17 mouse cellular contexts compared by ENCODE assay signal in the genomic region with DNA sequence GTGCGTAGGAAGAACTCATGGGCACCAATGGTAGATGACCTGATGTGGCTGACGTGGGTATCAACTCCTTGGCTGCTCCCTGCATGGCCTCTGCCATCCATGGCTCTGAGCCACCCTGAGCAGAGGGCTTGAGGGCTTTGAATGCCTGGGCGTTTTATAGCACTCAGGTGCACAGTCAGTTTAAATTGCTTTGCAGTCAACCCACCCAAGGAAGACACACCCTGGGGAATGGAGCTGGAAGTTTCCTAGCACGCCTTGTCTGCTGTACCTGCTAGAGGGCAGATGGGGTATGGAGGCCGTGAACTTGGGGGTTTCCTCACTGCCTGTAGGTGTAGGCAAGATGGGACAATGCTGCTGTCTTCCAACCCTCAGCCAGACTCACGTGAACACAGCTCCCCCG.
"Had no signal": no experiment of that assay in that cellular context is flagged by ENCODE, and none has a peak within 500 bp of the region (broad histone marks: within the 10 kb centered on the region; RNA-seq: fewer than 3 reads in every experiment).

No protein-coding gene starts in this region.

- H3K27ac ChIP-seq: kidney, postnatal 0 days; left cerebral cortex, adult 2 months; liver, embryonic 13.5 days; macrophage; neural tube, embryonic 12.5 days; neural tube, embryonic 15.5 days; stomach, embryonic 15.5 days had no signal

- H3K9ac ChIP-seq: liver, embryonic 13.5 days; neural tube, embryonic 12.5 days; neural tube, embryonic 15.5 days; stomach, embryonic 15.5 days had no signal

- H3K4me2 ChIP-seq: liver, embryonic 13.5 days; midbrain, embryonic 11.5 days; neural tube, embryonic 12.5 days; neural tube, embryonic 15.5 days; stomach, embryonic 15.5 days had no signal

- H3K4me1 ChIP-seq: liver, embryonic 13.5 days; neural tube, embryonic 15.5 days; stomach, embryonic 15.5 days had no signal

- DNase-seq: kidney, adult 9 months; layer of hippocampus, postnatal 36 days; liver, embryonic 13.5 days; lung, adult 2 months; lung, postnatal 14 days; midbrain, embryonic 14.5 days; right cerebral cortex, adult 18-20 months; right cerebral cortex, postnatal 14 days; right cerebral cortex, postnatal 4 days; thymus, postnatal 25 days had no signal

- H3K9me3 ChIP-seq: liver, embryonic 13.5 days; neural tube, embryonic 12.5 days; neural tube, embryonic 15.5 days; stomach, embryonic 15.5 days had no signal

- H3K36me3 ChIP-seq: liver, embryonic 13.5 days; neural tube, embryonic 12.5 days; neural tube, embryonic 15.5 days; stomach, embryonic 15.5 days had no signal

- H3K4me3 ChIP-seq: left cerebral cortex, adult 2 months; liver, embryonic 13.5 days; neural tube, embryonic 12.5 days; neural tube, embryonic 15.5 days; stomach, embryonic 15.5 days had no signal

- H3K27me3 ChIP-seq: liver, embryonic 13.5 days; neural tube, embryonic 12.5 days; neural tube, embryonic 15.5 days; stomach, embryonic 15.5 days had no signal
